Mouse (Mus musculus): ENCODE measurements around the gene Sike1. TPM values are rescaled to one million over a fixed set of nuclear protein-coding genes. Genes with fewer than 3 reads are reported as not detected.

Sike1 gene
- total RNA-seq (2014; fragmentation: Nextera tagmentation) (46.0 and 64.7 TPM in 2 replicates), total RNA-seq (2017) (23.7 and 25.1 TPM in 2 replicates)

DNA sequence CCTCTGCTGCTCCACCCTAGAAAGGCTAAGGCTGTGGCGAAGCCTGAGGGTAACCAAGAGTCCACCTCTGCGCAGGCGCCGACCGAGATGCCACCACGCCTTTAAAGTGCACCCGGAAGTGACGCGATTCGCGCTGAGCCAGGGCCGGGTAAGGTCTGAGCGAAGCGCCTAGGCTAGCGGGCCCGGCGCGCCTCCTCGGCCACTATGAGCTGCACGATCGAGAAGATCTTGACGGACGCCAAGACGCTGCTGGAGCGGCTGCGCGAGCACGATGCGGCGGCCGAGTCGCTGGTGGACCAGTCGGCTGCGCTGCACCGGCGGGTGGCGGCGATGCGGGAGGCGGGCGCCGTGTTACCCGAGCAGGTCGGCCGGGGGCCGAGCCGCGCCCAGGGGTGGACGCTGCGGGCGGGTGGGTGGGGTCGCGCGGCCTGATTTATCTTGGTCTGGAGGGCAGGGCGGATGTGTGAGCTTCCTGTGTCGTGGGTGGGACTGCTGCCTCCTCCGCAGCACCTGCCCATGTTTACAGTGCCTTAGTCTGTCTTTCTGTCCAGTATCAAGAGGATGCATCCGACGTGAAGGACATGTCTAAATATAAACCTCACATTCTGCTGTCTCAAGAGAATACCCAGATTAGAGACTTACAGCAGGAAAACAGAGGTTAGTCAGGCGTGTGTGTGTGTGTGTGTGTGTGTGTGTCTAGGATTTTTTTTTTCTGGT, at the start of gene Sike1:
Sike1 (plus strand) TSS at position 104 of the 717 bp plus-strand sequence.
- peak; percentile 89 for ATAC-seq (replicated peaks; ENCODE audit: poor library complexity, severe bottlenecking)

DNA sequence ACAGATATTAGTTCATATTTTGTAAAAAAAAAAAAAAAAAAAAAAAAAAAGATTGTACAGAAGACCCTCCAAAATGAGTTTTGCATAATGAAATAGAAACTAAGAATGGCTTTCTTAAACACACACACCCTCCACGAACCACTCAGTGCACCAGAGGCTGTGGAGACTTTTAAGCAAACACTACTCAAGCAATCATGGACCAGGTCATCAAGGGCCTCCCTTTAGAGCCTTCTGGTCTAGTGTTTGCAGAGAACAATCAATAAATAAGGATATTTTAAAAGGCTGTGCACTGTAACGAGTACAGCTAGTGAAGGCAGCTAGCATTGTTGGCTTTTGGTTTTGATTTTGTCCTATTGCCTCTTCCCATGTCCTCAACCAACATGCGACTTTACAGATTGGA, 49.2 kb upstream of the Sike1 start:
- no peak for ATAC-seq (replicated peaks; ENCODE audit: poor library complexity, severe bottlenecking)

DNA sequence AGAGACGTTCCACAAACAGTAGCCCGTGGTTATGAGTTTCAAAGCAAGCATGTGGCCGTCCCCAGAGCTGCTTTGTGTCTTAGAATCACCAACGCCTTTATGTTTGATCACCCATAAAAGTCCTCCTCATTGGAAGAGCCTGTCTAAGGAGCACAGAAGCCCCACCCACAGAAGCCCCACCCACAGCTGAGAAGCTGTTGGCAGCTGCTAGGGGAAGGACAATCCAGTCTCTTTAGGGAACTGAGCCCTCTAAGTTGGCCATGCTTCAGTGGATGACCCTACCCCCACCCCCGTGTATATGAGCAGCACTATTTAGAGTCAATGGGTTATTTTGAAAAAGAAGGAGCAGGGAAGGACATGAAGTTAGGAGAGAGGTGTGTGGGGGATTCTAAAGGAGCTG, 48.6 kb upstream of the Sike1 start:
- no peak for ATAC-seq (replicated peaks; ENCODE audit: poor library complexity, severe bottlenecking)

DNA sequence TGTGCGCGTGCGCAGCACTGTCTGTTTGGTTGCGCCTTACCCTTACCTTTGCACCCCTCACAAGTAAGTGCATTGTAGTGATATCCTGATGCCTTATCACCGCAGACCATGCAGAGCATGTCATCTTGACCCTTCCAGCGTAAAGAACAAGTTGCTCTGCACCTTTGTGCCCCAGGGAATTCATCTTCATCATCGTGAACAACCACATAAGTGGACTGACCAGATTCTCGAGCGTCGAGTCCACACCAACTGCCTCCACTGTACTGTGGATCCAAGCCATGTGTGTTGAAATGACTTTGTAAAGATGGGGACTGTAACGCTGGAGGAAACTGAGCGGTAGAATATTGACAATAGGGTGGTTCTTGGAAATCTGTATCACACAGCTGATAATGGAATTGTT, 41.0 kb upstream of the Sike1 start:
- no peak for ATAC-seq (replicated peaks; ENCODE audit: poor library complexity, severe bottlenecking)

DNA sequence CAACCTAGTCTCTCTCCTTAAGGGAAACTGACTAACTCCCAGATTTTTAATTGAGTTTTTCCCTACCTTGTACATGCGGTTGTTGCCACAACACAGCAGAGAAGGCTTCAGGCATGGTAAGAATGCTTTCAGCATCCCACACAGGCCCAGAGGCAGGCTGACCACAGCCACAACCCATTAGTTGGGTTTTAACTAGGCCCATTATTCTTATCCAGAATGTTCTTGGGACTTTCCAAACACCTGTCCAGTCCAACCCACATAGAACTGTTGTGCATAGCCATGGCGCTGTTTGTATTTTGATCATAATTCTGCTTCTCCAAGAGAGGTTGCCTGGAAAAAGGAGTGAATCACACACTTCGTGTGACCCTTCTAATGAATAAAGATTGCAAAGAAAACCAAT, 40.4 kb upstream of the Sike1 start:
- no peak for ATAC-seq (replicated peaks; ENCODE audit: poor library complexity, severe bottlenecking)

DNA sequence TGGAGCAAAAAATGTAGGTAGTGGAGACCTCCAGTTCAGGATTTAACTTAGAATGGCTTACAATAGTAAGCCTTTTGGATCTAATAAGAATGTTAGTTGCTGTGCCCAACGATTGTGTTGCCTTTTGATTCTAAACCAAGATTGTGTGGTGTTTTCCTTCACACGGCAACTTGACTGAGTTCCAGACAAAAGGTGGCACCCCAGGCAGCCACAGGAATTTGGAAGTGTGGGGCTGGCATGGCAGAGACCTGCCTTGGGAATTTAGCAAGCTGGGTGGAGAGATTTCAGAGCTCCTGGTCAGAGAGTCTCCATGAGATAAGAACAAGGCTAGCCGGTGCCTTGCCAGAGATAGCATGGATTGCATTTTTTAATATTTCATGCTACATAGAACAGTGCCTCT, 39.9 kb upstream of the Sike1 start:
- no peak for ATAC-seq (replicated peaks; ENCODE audit: poor library complexity, severe bottlenecking)

DNA sequence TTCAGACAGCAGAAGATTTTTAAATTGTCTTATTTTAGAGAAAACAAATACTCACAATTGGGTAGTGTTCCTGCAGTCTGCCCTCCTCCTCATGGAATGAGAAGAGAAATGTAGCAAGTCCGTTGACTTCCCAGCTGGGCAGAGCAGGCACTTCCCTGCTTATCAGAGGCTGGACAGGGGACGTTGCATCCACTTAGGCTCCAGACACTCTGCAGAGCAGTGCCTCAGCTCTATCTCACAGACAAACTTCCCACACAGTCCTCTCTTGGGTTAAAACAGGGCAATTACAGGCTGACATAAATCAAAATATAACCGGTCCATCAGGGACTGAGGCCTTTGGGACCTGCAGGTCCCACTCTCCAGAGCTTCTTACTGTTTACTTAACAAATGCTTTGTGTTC, 31.5 kb upstream of the Sike1 start, which contains the start of gene Nr1h5:
Nr1h5 (minus strand) TSS at position 101 of the 400 bp plus-strand sequence.
- no peak for ATAC-seq (replicated peaks; ENCODE audit: poor library complexity, severe bottlenecking)

DNA sequence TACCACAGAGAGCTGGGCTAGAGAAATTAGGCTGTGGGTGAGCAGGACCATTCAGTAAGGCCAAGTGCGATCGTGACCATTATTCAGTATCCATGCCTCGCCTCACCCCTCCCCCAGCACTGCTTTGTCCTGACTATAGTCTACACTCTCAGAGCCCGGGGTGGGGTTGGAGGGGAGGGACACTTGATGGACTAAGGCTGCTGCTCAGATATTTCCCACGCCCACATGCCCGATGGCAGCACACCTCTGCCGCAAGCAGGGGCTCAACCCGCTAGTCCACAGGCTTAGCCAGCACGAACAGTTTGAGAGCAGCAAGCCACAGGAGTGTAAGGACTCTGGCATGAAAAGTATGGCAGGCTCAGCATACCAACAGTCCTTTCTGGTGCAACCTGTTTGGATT, 25.4 kb upstream of the Sike1 start:
- ATAC-seq (replicated peaks; ENCODE audit: poor library complexity, severe bottlenecking): no peak

DNA sequence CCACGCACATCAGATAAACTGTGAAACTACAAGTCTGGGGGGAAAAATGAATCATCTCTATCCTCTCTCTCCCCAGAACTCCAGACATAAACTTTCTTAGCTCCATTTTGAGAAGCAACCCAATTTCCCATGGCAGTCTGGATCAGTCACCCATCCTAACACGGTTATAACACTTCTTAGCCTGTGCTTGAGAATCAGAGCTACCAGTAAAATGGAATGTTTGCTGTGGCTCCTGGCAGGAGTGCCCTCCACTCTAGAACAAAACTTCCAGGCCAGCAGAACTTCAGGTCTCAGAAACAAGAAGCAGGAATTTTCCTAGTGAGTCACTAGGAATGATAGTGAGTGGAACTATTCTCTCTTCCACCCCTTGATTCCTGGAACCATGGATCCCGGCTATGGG, 25.0 kb upstream of the Sike1 start:
- no peak for ATAC-seq (replicated peaks; ENCODE audit: poor library complexity, severe bottlenecking)

DNA sequence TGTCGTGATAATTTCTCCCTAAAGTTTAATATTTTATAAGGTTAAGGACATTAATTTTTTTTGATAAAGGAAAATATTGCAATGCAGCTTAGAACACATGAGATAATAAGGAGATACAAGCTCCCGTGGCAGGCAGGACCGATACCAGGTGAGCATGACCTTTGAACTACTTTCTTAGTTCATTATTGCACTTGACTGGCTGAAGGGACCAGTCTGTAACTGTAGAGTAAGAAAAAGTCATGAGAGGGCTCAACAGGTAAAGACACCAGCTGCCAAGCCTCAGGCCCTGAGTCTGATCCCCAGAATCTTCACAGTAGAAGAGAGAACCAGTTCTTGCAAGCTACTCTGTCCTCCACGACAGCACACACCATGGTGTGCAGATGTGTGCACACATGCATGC, 18.6 kb upstream of the Sike1 start:
- no peak for ATAC-seq (replicated peaks; ENCODE audit: poor library complexity, severe bottlenecking)

DNA sequence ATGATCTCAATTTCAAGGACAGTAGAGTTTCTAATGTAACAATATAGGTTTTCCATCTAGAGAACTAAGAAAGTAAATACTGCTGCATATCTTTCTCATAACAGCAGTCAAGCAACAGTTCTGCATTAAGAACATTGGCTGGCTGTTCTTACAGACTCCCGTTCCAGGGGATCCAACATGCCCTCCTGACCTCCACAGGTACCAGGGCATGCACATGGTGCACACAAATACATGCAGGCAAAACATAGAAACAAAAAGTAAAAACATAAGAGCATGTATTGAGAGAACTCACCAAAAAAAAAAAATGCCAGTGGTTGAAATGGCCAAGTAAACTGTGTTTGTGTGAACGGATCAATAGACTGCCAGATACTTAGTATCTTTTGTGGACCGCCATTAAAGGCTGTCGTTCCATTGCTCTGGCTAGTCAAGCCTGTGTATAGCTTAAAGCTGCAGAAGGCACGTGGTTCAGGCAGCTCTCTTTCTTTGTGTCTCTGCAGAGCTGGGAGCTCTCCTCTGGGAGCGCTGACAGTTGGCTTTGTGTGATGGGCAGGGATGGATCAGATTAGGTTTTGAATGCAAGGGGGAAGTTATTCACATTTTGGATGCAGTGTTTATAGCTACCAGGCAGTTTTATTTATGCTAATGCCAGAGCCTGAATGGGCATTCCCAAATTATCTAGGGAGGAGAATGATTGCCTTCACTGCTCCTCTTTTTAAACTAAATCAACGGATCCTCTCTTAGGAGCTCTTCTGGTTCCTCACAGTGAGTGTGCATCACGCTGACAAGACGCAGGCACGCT, 15.8 kb upstream of the Sike1 start:
- ATAC-seq (replicated peaks; ENCODE audit: poor library complexity, severe bottlenecking): no peak

DNA sequence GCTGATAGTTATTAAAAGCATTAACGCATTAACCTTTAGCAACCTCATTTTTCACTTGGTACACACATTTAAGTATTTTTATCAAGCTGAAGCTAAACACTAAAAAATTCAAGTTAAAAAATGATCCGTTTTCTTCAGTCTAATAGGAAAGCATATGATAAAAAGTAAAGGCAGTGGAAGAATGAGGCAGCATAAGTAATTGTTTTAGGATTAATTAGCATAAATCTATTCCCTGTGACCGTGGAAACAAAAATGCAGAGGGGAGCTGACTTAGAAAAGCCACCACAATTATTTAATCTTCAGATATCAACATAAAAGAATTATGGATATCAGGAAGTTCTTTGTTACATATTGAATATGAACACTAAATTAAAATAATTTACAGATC, 15.2 kb upstream of the Sike1 start:
- no peak for ATAC-seq (replicated peaks; ENCODE audit: poor library complexity, severe bottlenecking)

DNA sequence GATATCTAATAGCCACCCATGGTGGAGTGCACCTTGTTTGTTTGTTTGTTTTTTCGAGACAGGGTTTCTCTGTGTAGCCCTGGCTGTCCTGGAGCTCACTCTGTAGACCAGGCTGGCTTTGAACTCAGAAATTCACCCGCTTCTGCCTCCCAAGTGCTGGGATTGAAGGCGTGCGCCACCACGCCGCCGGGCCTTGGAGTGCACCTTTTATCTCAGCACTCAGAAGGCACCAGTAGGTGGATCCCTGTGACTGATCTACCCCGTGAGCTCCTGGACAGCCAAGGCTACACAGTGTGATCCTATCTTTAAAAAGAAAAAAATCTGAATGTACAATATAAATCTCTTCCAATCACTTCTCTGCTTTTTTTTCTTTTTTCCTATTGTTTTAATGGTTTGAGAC, 4.5 kb upstream of the Sike1 start:
- no peak for ATAC-seq (replicated peaks; ENCODE audit: poor library complexity, severe bottlenecking)

DNA sequence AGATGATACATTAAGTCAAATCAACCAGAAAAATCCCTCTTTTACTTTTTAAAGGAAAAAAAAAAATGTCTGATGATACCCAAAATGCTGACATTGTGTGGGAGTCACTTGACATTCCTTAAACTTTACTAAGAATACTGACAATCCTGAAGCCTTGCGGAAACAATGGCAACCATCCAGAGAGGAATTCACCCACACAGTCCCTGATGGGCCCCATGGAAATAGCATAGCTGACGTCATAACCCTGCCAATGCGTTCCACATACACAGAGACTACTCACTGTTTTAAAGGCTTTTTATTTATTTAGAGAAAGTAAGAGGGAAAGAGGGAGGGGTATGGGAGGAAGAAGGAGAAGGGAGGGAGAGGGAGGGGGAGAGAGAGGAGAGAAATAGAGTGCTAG, 2.6 kb upstream of the Sike1 start:
- ATAC-seq (replicated peaks; ENCODE audit: poor library complexity, severe bottlenecking): no peak

DNA sequence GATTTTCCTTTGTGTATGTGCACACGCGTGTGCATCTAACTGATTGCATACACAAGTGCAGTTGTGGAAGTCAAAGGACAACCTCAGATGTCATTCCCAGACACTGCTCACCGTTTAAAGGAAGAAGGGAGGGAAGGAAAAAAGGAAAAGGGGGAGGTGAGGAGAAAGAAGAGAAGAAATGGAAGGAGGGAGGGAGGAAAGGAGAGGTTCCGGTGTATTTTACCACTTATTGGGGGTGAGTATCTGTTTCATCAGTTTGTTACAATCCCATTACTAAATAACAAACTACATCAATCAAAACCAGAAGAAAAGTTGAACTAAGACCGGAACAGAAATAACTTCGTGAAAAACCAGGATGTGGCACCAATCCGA, 289 bp upstream of the Sike1 start:
- no peak for ATAC-seq (replicated peaks; ENCODE audit: poor library complexity, severe bottlenecking)

DNA sequence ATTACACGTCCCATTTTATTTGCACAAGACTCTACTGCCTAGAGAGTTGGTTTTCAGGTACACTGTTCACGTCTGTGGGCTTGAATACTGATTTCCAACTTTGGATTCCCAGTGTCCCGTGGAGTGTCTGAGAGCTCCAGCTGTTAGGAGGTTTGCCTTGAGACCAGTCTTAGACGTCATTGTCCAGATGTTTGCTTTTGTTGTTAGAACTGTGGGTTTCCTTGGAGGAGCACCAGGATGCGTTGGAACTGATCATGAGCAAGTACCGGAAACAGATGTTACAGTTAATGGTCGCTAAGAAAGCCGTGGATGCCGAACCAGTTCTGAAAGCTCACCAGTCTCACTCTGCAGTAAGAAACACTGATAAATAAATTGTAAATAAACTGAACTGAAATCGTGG, 1.5 kb downstream of the Sike1 start:
- ATAC-seq (replicated peaks; ENCODE audit: poor library complexity, severe bottlenecking): no peak

DNA sequence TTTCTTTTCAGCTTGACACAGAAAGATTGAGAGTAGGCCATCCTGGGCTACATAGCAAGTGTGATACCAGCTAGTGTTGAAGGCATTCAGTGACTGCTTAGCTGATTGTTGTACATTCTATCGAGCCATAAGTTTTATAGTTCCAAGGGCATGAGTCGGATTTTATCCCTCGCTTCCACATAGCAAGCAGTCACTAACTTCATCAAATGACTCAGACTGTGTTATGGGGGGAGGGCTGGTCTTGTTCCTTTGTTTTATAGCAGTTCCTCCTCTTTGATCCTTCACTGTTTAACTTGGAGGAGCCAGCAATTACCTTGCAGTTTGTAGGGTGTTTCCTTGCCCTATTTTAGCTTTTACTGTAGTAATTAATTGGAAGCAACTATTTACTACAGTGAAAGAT, 2.1 kb downstream of the Sike1 start:
- no peak for ATAC-seq (replicated peaks; ENCODE audit: poor library complexity, severe bottlenecking)

DNA sequence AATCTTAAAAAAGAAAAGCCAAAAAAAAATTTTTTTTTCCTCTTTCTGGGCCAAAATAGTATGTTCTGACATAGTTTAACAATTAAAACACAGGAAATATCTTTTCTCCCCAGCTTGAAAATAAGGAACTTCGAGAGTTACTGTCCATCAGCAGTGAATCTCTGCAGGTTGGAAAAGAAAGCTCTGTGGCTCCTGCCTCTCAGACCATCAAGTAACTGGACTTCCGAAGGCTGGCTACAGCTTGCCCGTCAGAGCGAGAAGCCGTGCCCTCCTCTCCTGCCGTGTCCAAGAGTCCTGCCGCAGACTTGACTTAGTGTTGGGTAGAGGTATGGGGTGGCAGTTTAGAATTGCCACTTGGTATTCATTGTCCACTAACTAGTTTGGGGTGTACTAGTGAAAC, 6.1 kb downstream of the Sike1 start:
- ATAC-seq (replicated peaks; ENCODE audit: poor library complexity, severe bottlenecking): no peak

DNA sequence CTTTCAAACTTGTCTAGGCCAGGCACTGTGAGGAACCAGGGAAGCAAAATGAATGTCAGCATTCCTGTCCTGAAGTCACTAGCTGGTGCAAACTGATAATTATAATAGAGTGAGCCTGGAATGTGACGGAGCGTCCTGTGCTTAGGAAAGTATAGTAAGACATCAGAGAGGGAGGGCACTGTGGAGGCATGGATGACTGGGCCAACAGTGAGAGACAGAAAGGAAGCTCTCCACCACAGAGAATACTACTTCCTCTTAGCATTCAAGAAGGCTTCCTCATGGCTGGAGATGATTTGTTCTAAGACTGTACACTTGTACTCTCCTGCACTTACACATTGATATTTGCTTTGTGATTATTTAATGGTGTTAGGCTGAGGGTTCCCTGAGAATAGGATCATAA, 21.8 kb downstream of the Sike1 start:
- ATAC-seq (replicated peaks; ENCODE audit: poor library complexity, severe bottlenecking): peak; percentile 50

DNA sequence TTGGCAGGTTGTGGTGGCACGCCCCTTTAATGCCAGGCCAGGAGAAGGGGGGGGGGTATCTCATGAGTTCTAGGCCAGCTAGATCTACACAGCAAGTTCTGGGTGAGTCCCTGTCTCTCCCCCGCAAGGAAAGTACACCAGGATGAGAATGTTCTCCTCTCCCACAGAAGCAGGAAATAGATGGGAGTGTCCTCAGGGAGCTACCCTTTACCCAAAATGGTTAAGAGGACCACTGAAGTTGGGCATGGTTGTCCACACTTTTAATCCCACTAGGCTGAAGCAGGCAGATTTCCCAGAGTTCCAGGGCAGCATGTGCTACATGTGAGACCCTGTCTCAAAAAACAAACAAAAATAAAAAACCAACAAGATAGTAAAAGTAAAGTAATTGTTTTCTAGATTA, 24.0 kb downstream of the Sike1 start:
- ATAC-seq (replicated peaks; ENCODE audit: poor library complexity, severe bottlenecking): no peak

DNA sequence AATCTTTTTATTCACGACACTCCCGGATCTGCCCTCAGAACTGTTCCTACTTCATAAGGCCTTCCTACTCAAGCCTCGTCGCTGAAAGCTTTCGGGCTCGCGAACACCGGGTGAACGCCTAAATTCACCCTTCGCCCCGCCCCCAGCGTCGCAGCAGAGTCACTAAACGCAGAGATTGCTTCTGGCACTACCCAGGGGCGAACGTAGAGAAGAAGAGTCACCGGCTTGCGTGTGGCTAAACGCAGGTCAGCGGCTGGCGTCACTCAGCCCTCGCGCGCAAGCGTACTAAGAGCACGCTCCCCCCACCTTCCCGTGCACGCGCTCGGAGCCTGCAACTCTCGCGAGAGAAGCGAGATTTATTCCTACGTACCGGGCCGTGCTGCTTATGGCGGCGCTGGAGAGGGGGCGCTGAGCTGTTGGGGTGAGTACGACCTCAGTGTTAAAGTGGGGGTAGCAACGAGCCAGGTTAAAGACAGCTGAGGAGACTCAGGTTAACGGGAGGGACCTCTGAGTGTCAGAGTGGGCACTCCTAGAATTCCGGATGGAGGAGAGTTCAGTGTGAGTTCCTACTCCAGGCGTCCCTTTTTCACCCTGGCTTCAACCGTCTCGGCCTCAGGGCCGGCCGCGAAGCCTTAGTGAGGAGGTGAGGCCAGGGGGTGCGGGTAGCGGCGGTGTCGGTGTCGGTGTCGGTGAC, 24.9 kb downstream of the Sike1 start, which contains the start of gene Csde1:
Csde1 (plus strand) TSS at position 178 of the 694 bp plus-strand sequence.
- ATAC-seq (replicated peaks; ENCODE audit: poor library complexity, severe bottlenecking): peak; percentile 78

Data from granulocyte monocyte progenitor cell, adult 5-6 weeks (primary cell).